Mouse (Mus musculus): ENCODE measurements at regions not wholly inside any gene's neighbourhood (a gene's known extent, or its start where the extent isn't known, plus 50 kb on each side); places are given as distances from the start of the nearest gene placed in this dataset.

GRCm38 (mm10) chr3:39165006-39165667 is 278.4 kb downstream of the Fat4 start:
- ATAC-seq (ENCODE audit: low FRiP score, low read depth): no peak
- WGBS: 91% methylated on average over 6 of the region's 6 CpGs
- H3K9ac ChIP-seq (replicated peaks): no peak overlapping the region
- no peaks in the 10 kb centered on the region for H3K9me3 ChIP-seq
- H3K4me2 ChIP-seq (replicated peaks): no peak overlapping the region
- no peak overlapping the region for H3K27ac ChIP-seq (replicated peaks)
- no peaks in the 10 kb centered on the region for H3K4me1 ChIP-seq
- no peaks in the 10 kb centered on the region for H3K27me3 ChIP-seq
- H3K36me3 ChIP-seq: no peaks in the 10 kb centered on the region
- no peak overlapping the region for H3K4me3 ChIP-seq

GRCm38 (mm10) chr3:39182646-39183045 is 295.9 kb downstream of the Fat4 start:
- Histone ChIP-seq H3K27me3 (no peaks in the 10 kb centered on the region), H3K4me2 (replicated peaks) (no peak overlapping the region), H3K4me1 (no peaks in the 10 kb centered on the region), H3K27ac (replicated peaks) (no peak overlapping the region), H3K9me3 (peaks cover 9% of the 10 kb centered on the region; the same call in 1 of the 2 replicates), H3K36me3 (no peaks in the 10 kb centered on the region), H3K4me3 (no peak overlapping the region), H3K9ac (replicated peaks) (no peak overlapping the region)
- 81% methylated on average over 3 of the region's 3 CpGs for WGBS
- ATAC-seq (ENCODE audit: low FRiP score, low read depth): no peak

DNA sequence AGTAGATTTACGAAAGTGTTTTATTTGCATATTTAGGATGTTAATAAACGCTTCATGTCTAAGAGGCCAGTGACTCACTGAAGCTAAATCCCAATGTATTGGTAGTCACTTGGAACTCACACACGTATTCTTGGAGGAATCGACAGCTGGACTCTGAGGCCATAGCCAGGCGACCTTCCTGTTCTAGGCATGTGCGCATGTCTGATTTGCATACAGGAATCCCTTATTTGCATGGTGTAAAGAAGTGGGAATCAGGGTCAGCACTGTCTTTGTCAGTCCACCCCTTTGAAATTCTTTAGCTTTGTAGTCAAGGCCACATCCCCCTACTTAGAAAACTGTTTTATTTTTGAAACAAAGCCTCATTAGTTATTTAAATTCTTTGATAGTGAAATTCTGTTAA is 308.4 kb downstream of the Fat4 start:
- Histone ChIP-seq H3K4me1 (no peaks in the 10 kb centered on the region), H3K4me3 (no peak overlapping the region), H3K9me3 (no peaks in the 10 kb centered on the region), H3K27me3 (no peaks in the 10 kb centered on the region), H3K36me3 (no peaks in the 10 kb centered on the region), H3K4me2 (replicated peaks) (no peak overlapping the region), H3K9ac (replicated peaks) (no peak overlapping the region), H3K27ac (replicated peaks) (no peak overlapping the region)
- ATAC-seq (ENCODE audit: low FRiP score, low read depth): peak; percentile 63; the same call in 1 of the 2 replicates
- WGBS: 69% methylated on average over 6 of the region's 6 CpGs

- Histone ChIP-seq H3K4me1 (no peaks in the 10 kb centered on the region), H3K36me3 (no peaks in the 10 kb centered on the region), H3K9ac (replicated peaks) (no peak overlapping the region), H3K27ac (replicated peaks) (no peak overlapping the region), H3K9me3 (no peaks in the 10 kb centered on the region), H3K27me3 (no peaks in the 10 kb centered on the region), H3K4me3 (no peak overlapping the region), H3K4me2 (replicated peaks) (no peak overlapping the region)
- ATAC-seq (ENCODE audit: low FRiP score, low read depth): no peak
- WGBS: 53% methylated on average over 7 of the region's 7 CpGs
Measured at GRCm38 (mm10) chr3:39202662-39203061, 315.9 kb downstream of the Fat4 start.

DNA sequence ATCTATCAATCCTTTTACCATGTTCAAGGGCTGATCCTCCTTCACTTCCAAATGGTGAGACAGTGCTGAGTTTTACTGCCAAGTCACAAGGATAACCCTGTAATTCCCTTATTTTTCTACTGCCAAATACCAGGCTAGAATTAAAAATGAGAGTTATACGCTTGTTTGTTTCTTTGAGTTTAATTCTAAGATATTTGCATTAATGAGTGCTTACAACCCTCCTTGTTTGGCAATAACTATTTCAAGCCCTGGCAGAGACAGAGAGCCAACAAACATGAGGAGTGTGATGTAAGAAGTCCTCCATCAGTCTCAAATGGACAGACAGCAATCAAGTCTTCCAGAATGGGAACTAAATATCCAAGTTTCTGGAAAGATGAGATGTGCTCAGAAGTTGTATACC is 321.9 kb downstream of the Fat4 start:
- WGBS: 92% methylated on average over 1 of the region's 1 CpGs
- H3K4me2 ChIP-seq (replicated peaks): no peak overlapping the region
- H3K36me3 ChIP-seq: no peaks in the 10 kb centered on the region
- no peak overlapping the region for H3K9ac ChIP-seq (replicated peaks)
- no peak for ATAC-seq (ENCODE audit: low FRiP score, low read depth)
- no peak overlapping the region for H3K27ac ChIP-seq (replicated peaks)
- H3K27me3 ChIP-seq: no peaks in the 10 kb centered on the region
- H3K9me3 ChIP-seq: no peaks in the 10 kb centered on the region
- H3K4me3 ChIP-seq: no peak overlapping the region
- H3K4me1 ChIP-seq: peaks cover 6% of the 10 kb centered on the region; the same call in 1 of the 2 replicates

DNA sequence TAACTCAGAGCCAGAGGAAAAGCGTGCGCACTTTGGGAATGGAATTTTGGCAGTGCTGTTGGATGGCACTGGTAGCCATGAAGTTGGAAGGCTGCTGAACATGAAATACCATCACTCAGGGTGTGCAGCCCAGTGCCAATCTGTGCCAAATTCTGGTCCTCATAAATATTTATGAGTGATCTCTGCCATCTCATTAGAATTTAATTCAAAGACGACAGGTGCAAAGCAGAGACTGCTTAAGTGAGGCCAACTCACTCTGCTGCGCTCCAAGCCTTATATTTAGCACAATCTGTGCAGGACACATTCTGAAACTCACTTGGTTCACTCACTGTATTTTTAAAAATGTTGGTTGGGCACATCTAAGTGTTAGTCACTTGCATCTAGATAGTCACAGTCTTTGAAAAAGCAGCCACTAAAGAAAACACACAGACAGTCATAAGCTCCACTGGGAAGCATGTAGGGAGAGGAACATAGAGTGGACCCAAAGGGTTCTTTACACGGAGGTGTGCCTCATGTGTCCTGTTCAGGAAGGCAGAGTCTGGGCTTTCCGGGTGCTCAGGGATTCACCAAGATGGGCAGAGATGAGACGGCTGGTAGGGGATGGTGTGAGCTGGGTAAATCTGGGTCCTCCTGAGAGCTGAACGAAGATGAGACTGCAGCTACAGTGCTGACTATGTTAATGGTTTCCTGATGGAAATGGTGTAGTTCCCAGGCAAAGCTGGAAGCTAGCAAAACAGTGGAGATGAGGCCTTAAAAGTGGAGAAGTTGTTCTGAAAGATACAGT is 322.8 kb downstream of the Fat4 start:
- Histone ChIP-seq H3K27ac (replicated peaks) (no peak overlapping the region), H3K36me3 (no peaks in the 10 kb centered on the region)
- ATAC-seq (ENCODE audit: low FRiP score, low read depth): peak; percentile 60; the same call in 1 of the 2 replicates

DNA sequence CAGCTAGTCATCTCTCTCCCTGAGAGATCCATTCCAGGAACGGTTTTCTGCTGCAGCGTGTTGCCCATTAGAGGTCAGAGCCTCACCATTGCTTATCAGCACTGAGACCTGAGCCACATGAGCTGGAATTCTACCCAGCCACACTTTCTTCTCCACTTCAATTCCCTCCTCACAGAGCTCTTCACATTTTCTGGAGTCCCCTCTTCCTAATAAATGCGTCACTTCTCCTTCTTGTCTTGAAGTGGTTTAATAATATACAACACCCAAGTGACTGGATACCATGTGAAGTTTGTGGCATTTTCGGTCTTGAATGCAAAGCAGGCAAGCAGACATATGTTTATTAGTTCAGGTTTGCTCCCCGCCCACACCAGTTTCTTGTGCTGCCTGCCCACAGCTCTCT is 324.9 kb downstream of the Fat4 start:
- H3K27ac ChIP-seq (replicated peaks): no peak overlapping the region
- no peaks in the 10 kb centered on the region for H3K36me3 ChIP-seq
- no peak overlapping the region for H3K4me2 ChIP-seq (replicated peaks)
- no peaks in the 10 kb centered on the region for H3K9me3 ChIP-seq
- H3K9ac ChIP-seq (replicated peaks): no peak overlapping the region
- 75% methylated on average over 5 of the region's 5 CpGs for WGBS
- no peak overlapping the region for H3K4me3 ChIP-seq
- peaks cover 6% of the 10 kb centered on the region; the same call in 1 of the 2 replicates for H3K4me1 ChIP-seq
- ATAC-seq (ENCODE audit: low FRiP score, low read depth): no peak
- no peaks in the 10 kb centered on the region for H3K27me3 ChIP-seq

More for the DNA sequence above, 322.8 kb downstream of the Fat4 start:
- no peaks in the 10 kb centered on the region for H3K27me3 ChIP-seq
- no peaks in the 10 kb centered on the region for H3K9me3 ChIP-seq
- 78% methylated on average over 8 of the region's 8 CpGs for WGBS
- H3K4me1 ChIP-seq: peaks cover 6% of the 10 kb centered on the region; the same call in 1 of the 2 replicates
- H3K4me3 ChIP-seq: no peak overlapping the region
- no peak overlapping the region for H3K4me2 ChIP-seq (replicated peaks)
- no peak overlapping the region for H3K9ac ChIP-seq (replicated peaks)

DNA sequence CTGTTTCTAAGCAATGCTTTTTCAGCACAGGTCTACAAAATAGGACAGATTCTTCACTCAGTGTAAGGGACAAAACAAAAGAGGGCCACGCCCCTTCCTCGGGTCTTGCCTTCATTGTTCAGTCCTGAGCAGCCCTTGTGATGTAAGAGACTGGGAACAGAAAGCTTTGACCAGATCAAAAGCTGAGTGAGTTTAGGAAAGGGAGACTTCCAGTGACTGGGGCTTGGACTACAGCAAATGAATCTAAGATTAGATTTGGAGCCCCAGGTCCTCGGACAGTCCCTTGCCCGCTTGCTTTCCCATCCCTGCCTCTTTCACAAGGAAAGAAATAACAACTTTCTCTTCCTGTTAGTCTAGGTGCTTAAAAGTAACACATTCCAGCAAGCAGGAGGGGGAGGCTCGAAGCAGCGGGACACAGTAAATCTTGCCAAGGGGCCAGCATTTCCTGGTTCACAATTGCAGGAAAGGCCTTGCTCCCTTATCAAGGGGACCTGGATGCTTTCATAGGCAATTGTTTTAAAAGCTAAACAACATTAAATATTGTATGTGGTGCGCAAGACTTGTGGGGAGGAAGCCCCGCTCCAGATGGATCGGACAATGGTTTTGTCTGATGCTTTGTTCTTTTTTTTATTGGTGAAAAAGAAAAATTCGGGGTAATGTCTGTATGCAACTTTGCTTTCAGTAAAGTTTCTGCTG is 333.4 kb downstream of the Fat4 start:
- Histone ChIP-seq H3K4me1 (peaks cover 9% of the 10 kb centered on the region), H3K27me3 (no peaks in the 10 kb centered on the region), H3K36me3 (no peaks in the 10 kb centered on the region), H3K9ac (replicated peaks) (no peak overlapping the region), H3K9me3 (no peaks in the 10 kb centered on the region), H3K27ac (replicated peaks) (0 out of 2 replicates have a peak overlapping the region, but pooled peaks have one; percentile 11), H3K4me2 (replicated peaks) (peak overlapping the region; percentile 39), H3K4me3 (no peak overlapping the region)
- peak; percentile 94 for ATAC-seq (ENCODE audit: low FRiP score, low read depth)
- 19% methylated on average over 10 of the region's 10 CpGs for WGBS

DNA sequence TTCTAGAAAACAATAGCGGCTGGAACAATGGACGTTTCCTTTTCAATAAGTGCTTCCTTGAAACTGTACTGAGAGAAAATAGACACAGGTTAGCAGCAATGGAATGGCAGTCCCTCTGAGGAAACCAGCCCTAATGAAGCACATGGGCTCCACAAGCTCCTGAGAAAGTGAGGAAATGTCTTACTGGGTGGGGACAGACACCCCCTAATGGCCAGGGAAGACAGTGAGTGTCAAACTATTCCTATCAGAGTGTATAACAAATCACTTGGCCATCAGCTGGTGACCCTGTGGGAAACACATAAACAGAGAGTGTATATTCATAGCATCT is 333.9 kb downstream of the Fat4 start:
- Histone ChIP-seq H3K27me3 (no peaks in the 10 kb centered on the region), H3K36me3 (no peaks in the 10 kb centered on the region), H3K4me1 (peaks cover 9% of the 10 kb centered on the region), H3K4me2 (replicated peaks) (no peak overlapping the region), H3K4me3 (no peak overlapping the region), H3K27ac (replicated peaks) (no peak overlapping the region), H3K9ac (replicated peaks) (no peak overlapping the region), H3K9me3 (no peaks in the 10 kb centered on the region)
- ATAC-seq (ENCODE audit: low FRiP score, low read depth): peak; percentile 73
- 31% methylated on average over 2 of the region's 2 CpGs for WGBS

- 88% methylated on average over 4 of the region's 4 CpGs for WGBS
- Histone ChIP-seq H3K4me3 (no peak overlapping the region), H3K9me3 (no peaks in the 10 kb centered on the region), H3K4me1 (peaks cover 9% of the 10 kb centered on the region), H3K4me2 (replicated peaks) (no peak overlapping the region), H3K9ac (replicated peaks) (no peak overlapping the region), H3K27ac (replicated peaks) (no peak overlapping the region), H3K36me3 (no peaks in the 10 kb centered on the region), H3K27me3 (no peaks in the 10 kb centered on the region)
- no peak for ATAC-seq (ENCODE audit: low FRiP score, low read depth)
Measured at GRCm38 (mm10) chr3:39222059-39222458, 335.3 kb downstream of the Fat4 start.

GRCm38 (mm10) chr3:39234921-39235320 is 348.2 kb downstream of the Fat4 start:
- 67% methylated on average over 2 of the region's 2 CpGs for WGBS
- ATAC-seq (ENCODE audit: low FRiP score, low read depth): no peak

DNA sequence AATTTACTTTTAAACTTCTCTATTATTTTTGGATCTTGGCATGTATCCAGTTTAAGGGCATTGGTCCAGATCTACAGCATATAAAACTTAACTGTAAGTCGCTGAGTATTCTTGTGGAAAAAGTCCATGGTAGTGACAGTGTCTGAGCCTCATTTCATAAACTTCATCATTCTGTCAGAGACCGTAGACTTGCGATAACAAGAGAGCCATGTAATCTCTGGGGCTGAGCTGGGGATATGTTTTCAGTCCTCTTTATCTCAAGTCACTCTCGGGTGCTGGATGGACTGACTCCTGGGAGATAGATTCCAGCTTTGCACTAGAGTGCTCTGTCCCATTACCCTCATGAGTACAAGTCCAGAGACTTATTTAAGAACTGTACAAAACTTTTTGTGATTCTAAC is 362.0 kb downstream of the Fat4 start:
- Histone ChIP-seq H3K4me2 (replicated peaks) (no peak overlapping the region), H3K27ac (replicated peaks) (no peak overlapping the region), H3K4me3 (no peak overlapping the region), H3K9me3 (no peaks in the 10 kb centered on the region), H3K27me3 (no peaks in the 10 kb centered on the region), H3K4me1 (peaks cover 4% of the 10 kb centered on the region), H3K36me3 (no peaks in the 10 kb centered on the region), H3K9ac (replicated peaks) (no peak overlapping the region)
- no peak for ATAC-seq (ENCODE audit: low FRiP score, low read depth)
- 91% methylated on average over 4 of the region's 4 CpGs for WGBS

More at GRCm38 (mm10) chr3:39234921-39235320, 348.2 kb downstream of the Fat4 start:
- H3K4me3 ChIP-seq: no peak overlapping the region
- no peaks in the 10 kb centered on the region for H3K9me3 ChIP-seq
- no peaks in the 10 kb centered on the region for H3K36me3 ChIP-seq
- no peak overlapping the region for H3K27ac ChIP-seq (replicated peaks)
- no peak overlapping the region for H3K4me2 ChIP-seq (replicated peaks)
- no peak overlapping the region for H3K9ac ChIP-seq (replicated peaks)
- H3K4me1 ChIP-seq: no peaks in the 10 kb centered on the region
- no peaks in the 10 kb centered on the region for H3K27me3 ChIP-seq

All from midbrain, embryonic 12.5 days (tissue).